Mouse (Mus musculus) lung, embryonic 14.5 days (tissue): ENCODE results near the gene Anapc5. TPM values are rescaled to one million over a fixed set of nuclear protein-coding genes. Genes with fewer than 3 reads are reported as not detected.

ENCODE experiments used
- ATAC-seq: fragments of 200-750 bp; cut with Nextera tagmentation; 2 replicates; pipeline ENCODE4 v1.8.0; 2017; ENCODE audit warnings: mild to moderate bottlenecking, moderate TSS enrichment, moderate library complexity; ENCODE audit not compliant: insufficient read depth
- DNase-seq: peaks from one replicate; pipeline ENCODE4 v3.0.0-alpha.2; 2015
- H3K27ac ChIP-seq: fragments of 300-500 bp; sonication (generic); 2 replicates; pipeline ENCODE4 v1.5.1; 2014; ENCODE audit warnings: low read depth, mild to moderate bottlenecking, moderate library complexity
- H3K27me3 ChIP-seq: fragments of 300-500 bp; sonication (generic); 2 replicates; pipeline ENCODE4 v1.6.1; 2014; ENCODE audit warnings: low read length, control low read depth; ENCODE audit not compliant: insufficient read depth
- H3K36me3 ChIP-seq: fragments of 300-500 bp; sonication (generic); 2 replicates; pipeline ENCODE4 v1.6.1; 2014; ENCODE audit warnings: control low read depth; ENCODE audit not compliant: insufficient read depth
- H3K4me1 ChIP-seq: fragments of 300-500 bp; sonication (generic); 2 replicates; pipeline ENCODE4 v1.6.1; 2014; ENCODE audit warnings: antibody characterized with exemption, control low read depth; ENCODE audit not compliant: insufficient read depth
- H3K4me2 ChIP-seq: fragments of 300-500 bp; sonication (generic); 2 replicates; pipeline ENCODE4 v1.6.1; 2014; ENCODE audit warnings: mild to moderate bottlenecking
- H3K4me3 ChIP-seq: fragments of 300-500 bp; sonication (generic); 2 replicates; pipeline ENCODE4 v1.5.1; 2014; ENCODE audit warnings: low read depth, low read length
- H3K9ac ChIP-seq: fragments of 300-500 bp; sonication (generic); 2 replicates; pipeline ENCODE4 v1.6.1; 2014
- H3K9me3 ChIP-seq: fragments of 300-500 bp; sonication (generic); 2 replicates; pipeline ENCODE4 v1.6.1; 2016; ENCODE audit warnings: low read depth, low read length, control low read depth
- CTCF ChIP-seq: IDR thresholded peaks from 2 replicates; pipeline ENCODE4 v1.5.1; 2016; ENCODE audit warnings: antibody characterized with exemption, low read depth
- WGBS: fragments of 180-500 bp; shearing (Covaris S2); extraction: QIAGEN DNeasy Blood & Tissue Kit; methylation state at CpG from one replicate; pipeline ENCODE4 v1.1.7; 2014; 5-methylcytosine and 5-hydroxymethylcytosine counted together
- polyA plus RNA-seq: library from polyadenylated mRNA; unstranded; fragments of >200 nt; fragmentation: Nextera tagmentation; extraction: Ambion mirVana; gene quantifications from 2 replicates; pipeline ENCODE4 v1.2.1, GENCODE M21; 2014

The Anapc5 gene
- polyA plus RNA-seq, 1 experiment from 2014 or later, result 472 TPM

DNA sequence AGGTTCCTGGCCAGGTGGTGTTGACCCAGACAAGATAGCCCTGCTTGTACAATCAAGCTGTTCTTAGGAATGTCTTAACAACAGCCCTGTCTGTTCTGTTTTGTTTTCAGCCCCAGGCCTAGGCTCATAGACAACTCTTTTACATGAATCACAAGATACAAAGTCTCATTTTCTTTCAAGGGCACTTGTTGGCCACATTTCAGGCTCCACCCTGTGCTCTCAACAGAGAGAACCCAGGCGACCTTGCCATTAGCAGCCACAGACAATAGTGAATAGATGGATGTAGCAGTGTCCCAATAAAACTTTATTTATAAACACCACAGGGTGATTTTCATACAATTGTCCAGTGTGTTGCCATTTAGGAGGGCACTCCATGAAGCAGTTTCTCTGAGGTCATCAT, 39.1 kb downstream of the Anapc5 start:
- WGBS, result 45% methylated on average over 1 of the region's 1 CpGs

GRCm38 (mm10) chr5:122780791-122781432, 40.2 kb downstream of the Anapc5 start:
- H3K4me1 ChIP-seq, result no peaks in the 10 kb centered on the region
- H3K27me3 ChIP-seq, result no peaks in the 10 kb centered on the region
- peaks cover 3% of the 10 kb centered on the region; the same call in 1 of the 2 replicates for H3K9me3 ChIP-seq
- no peaks in the 10 kb centered on the region for H3K36me3 ChIP-seq
- no peak overlapping the region for H3K9ac ChIP-seq
- TF ChIP-seq CTCF, result peak; percentile 26; the same call in 1 of the 2 replicates
- DNase-seq (no peak), ATAC-seq (no peak)
- 90% methylated on average over 19 of the region's 19 CpGs for WGBS
- no peak overlapping the region for H3K4me3 ChIP-seq
- H3K27ac ChIP-seq, result no peak overlapping the region
- H3K4me2 ChIP-seq, result no peak overlapping the region

More for the DNA sequence above, 39.1 kb downstream of the Anapc5 start:
- no peak overlapping the region for H3K9ac ChIP-seq
- TF ChIP-seq CTCF, result no peak
- no peaks in the 10 kb centered on the region for H3K4me1 ChIP-seq
- ATAC-seq (no peak), DNase-seq (no peak)
- H3K36me3 ChIP-seq, result peaks cover 8% of the 10 kb centered on the region
- no peak overlapping the region for H3K27ac ChIP-seq
- no peaks in the 10 kb centered on the region for H3K27me3 ChIP-seq
- no peak overlapping the region for H3K4me2 ChIP-seq
- no peak overlapping the region for H3K4me3 ChIP-seq
- H3K9me3 ChIP-seq, result no peaks in the 10 kb centered on the region

DNA sequence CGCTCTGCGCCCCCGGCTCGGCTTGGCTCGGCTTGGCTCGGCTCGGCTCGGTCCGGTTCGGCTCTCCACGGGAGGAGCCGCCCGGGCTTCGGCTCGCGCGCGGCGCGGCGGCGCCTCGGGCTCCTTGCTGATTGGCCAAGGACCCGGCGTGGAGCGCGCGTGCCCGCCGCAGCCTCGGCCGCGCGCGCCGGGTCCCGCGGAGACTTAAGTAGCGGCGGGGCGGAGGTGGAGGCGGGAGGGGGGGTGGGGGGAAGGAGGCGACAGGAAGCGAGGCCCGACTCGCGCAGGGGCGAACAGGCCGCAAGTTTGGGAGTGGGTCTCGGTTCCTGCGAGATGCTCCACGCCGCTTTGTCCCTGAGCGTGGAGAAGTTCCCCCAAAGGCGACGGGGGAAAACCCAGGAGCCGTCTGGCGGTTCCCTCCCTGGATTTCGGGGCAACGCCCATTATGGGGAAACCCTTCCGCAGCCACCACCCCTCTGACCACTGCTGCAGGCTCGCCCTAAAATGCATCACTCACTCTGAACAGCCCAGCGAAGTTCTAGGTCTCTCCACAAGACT, 41.8 kb downstream of the Anapc5 start, which contains the start of gene Camkk2:
Camkk2 (minus strand) TSS at position 133 of the 558 bp plus-strand sequence.
- Histone ChIP-seq H3K4me3 (peak within 1 kb of the TSS; percentile 86), H3K9ac (peak within 1 kb of the TSS; percentile 88), H3K27ac (peak within 1 kb of the TSS; percentile 82), H3K36me3 (no peaks in the 10 kb centered on the region), H3K4me1 (no peaks in the 10 kb centered on the region), H3K4me2 (peak within 1 kb of the TSS; percentile 95), H3K27me3 (no peaks in the 10 kb centered on the region), H3K9me3 (peaks cover 3% of the 10 kb centered on the region; the same call in 1 of the 2 replicates)
- DNase-seq, result peak; percentile 96
- no peak for TF ChIP-seq CTCF
- peak; percentile 89 for ATAC-seq
- under 1% methylated on average over 57 of the region's 63 CpGs for WGBS

GRCm38 (mm10) chr5:122778231-122779226, 42.6 kb downstream of the Anapc5 start:
- H3K27ac ChIP-seq, result peak overlapping the region; percentile 50; the same call in 1 of the 2 replicates
- ATAC-seq, result peak; percentile 58
- H3K4me1 ChIP-seq, result no peaks in the 10 kb centered on the region
- peak overlapping the region; percentile 88 for H3K9ac ChIP-seq
- H3K4me3 ChIP-seq, result peak overlapping the region; percentile 86
- no peak for TF ChIP-seq CTCF
- H3K9me3 ChIP-seq, result peaks cover 3% of the 10 kb centered on the region; the same call in 1 of the 2 replicates
- peak overlapping the region; percentile 95 for H3K4me2 ChIP-seq
- H3K27me3 ChIP-seq, result no peaks in the 10 kb centered on the region
- WGBS, result 2% methylated on average over 51 of the region's 55 CpGs
- no peaks in the 10 kb centered on the region for H3K36me3 ChIP-seq
- DNase-seq, result no peak

DNA sequence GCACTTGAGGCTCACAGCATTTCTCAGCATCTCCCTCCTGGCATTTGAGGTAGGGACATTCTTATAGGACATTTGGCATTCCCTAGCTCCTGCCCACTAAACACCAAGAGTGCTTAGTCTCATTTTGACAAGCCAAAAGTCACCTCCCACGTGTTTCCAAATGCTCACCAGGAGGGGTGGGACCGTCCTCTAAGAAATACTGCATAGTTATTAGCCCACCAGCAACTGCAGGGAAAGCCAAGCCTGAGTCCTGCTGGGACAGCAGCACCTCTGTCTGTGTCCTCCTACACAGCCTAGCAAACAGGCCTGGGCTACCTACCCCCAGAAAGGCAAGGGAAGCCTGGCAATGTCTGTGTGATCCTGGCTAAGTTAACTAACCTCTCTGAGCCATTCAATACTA, 43.8 kb downstream of the Anapc5 start:
- H3K4me3 ChIP-seq, result no peak overlapping the region
- H3K9ac ChIP-seq, result no peak overlapping the region
- DNase-seq, result no peak
- TF ChIP-seq CTCF, result no peak
- H3K4me1 ChIP-seq, result no peaks in the 10 kb centered on the region
- no peak overlapping the region for H3K27ac ChIP-seq
- ATAC-seq, result no peak
- peaks cover 3% of the 10 kb centered on the region; the same call in 1 of the 2 replicates for H3K9me3 ChIP-seq
- H3K27me3 ChIP-seq, result no peaks in the 10 kb centered on the region
- no peak overlapping the region; the same call in 1 of the 2 replicates for H3K4me2 ChIP-seq
- H3K36me3 ChIP-seq, result no peaks in the 10 kb centered on the region
- 54% methylated on average over 2 of the region's 2 CpGs for WGBS

- DNase-seq (no peak), ATAC-seq (no peak)
- Histone ChIP-seq H3K9me3 (peaks cover 3% of the 10 kb centered on the region; the same call in 1 of the 2 replicates), H3K36me3 (no peaks in the 10 kb centered on the region), H3K27me3 (no peaks in the 10 kb centered on the region), H3K4me2 (no peak overlapping the region), H3K4me3 (no peak overlapping the region), H3K4me1 (0 out of 2 replicates have a peak, but pooled peaks cover 4% of the 10 kb centered on the region), H3K9ac (no peak overlapping the region), H3K27ac (no peak overlapping the region)
- 75% methylated on average over 14 of the region's 14 CpGs for WGBS
- no peak for TF ChIP-seq CTCF
Measured at GRCm38 (mm10) chr5:122775646-122776286, 45.4 kb downstream of the Anapc5 start.
